Mouse (Mus musculus) MEL (cell line): ENCODE results near the gene Phospho1.

Experiments
- CTCF ChIP-seq, 3 experiments: IDR thresholded peaks in 2 of 3; conservative IDR thresholded peaks in 1 of 3; 2 replicates each; pipeline ENCODE4 v1.5.1; 2011 to 2012; ENCODE audit warnings: low read length in 3 of 3, low read depth in 2 of 3, mild to moderate bottlenecking in 2 of 3, improper control_type of control experiment in 1 of 3, inconsistent platforms in 1 of 3, mixed read lengths in 1 of 3, moderate library complexity in 1 of 3; ENCODE audit not compliant: control insufficient read depth in 1 of 3, insufficient read depth in 1 of 3, poor library complexity in 1 of 3, severe bottlenecking in 1 of 3
- E2F4 ChIP-seq: IDR thresholded peaks from 2 replicates; pipeline ENCODE4 v1.6.1; 2011; ENCODE audit warnings: low read depth, low read length, improper control_type of control experiment, borderline replicate concordance
- GATA1 ChIP-seq: IDR thresholded peaks from 2 replicates; pipeline ENCODE4 v1.6.1; 2011; ENCODE audit warnings: low read depth, low read length, improper control_type of control experiment
- HCFC1 ChIP-seq: IDR thresholded peaks from 2 replicates; pipeline ENCODE4 v1.6.1; 2012; ENCODE audit warnings: low read depth, mild to moderate bottlenecking, inconsistent platforms, low read length, improper control_type of control experiment, moderate library complexity
- JUND ChIP-seq: IDR thresholded peaks from 2 replicates; pipeline ENCODE4 v1.6.1; 2011; ENCODE audit warnings: low read depth, mild to moderate bottlenecking, improper control_type of control experiment, low read length
- MAX ChIP-seq: IDR thresholded peaks from 2 replicates; pipeline ENCODE4 v1.6.1; 2011; ENCODE audit warnings: low read length, improper control_type of control experiment
- NRF1 ChIP-seq: IDR thresholded peaks from 2 replicates; pipeline ENCODE4 v1.6.1; 2014; ENCODE audit warnings: low read depth, mild to moderate bottlenecking, inconsistent platforms, low read length, improper control_type of control experiment, moderate library complexity; ENCODE audit not compliant: poor library complexity, insufficient read depth, severe bottlenecking
- POLR2A ChIP-seq, 2 experiments: IDR thresholded peaks; 2 replicates each; pipeline ENCODE4 v1.6.1; 2011 to 2012; ENCODE audit warnings: low read length in 2 of 2, mild to moderate bottlenecking in 2 of 2, control low read depth in 1 of 2, improper control_type of control experiment in 1 of 2, low read depth in 1 of 2, moderate library complexity in 1 of 2; ENCODE audit not compliant: control insufficient read depth in 1 of 2, insufficient read depth in 1 of 2, poor library complexity in 1 of 2
- RAD21 ChIP-seq: IDR thresholded peaks from 2 replicates; pipeline ENCODE4 v1.6.1; 2011; ENCODE audit warnings: mild to moderate bottlenecking, low read depth, low read length, improper control_type of control experiment
- TAL1 ChIP-seq: IDR thresholded peaks from 2 replicates; pipeline ENCODE4 v1.6.1; 2012; ENCODE audit warnings: mild to moderate bottlenecking, inconsistent platforms, low read length, moderate library complexity, mixed read lengths
- ZNF384 ChIP-seq: IDR thresholded peaks from 2 replicates; pipeline ENCODE4 v1.6.1; 2012; ENCODE audit warnings: low read depth, mild to moderate bottlenecking, inconsistent platforms, low read length, improper control_type of control experiment

- no peak for TF ChIP-seq NRF1
- no peak for TF ChIP-seq RAD21
- TF ChIP-seq JUND: no peak
- no peak for TF ChIP-seq HCFC1
- no peak for TF ChIP-seq CTCF (IDR thresholded peaks at IDR 0.05 in 2 of 3, conservative IDR thresholded peaks at IDR 0.05 in 1 of 3; ENCODE audit: control insufficient read depth in 1 of 3, insufficient read depth in 1 of 3, low read depth in 2 of 3, low read length in 3 of 3, poor library complexity in 1 of 3, severe bottlenecking in 1 of 3)
- no peak for TF ChIP-seq GATA1
- no peak for TF ChIP-seq ZNF384
- no peak for TF ChIP-seq POLR2A (IDR thresholded peaks at IDR 0.05; ENCODE audit: control insufficient read depth in 1 of 2, insufficient read depth in 1 of 2, low read depth in 1 of 2, low read length in 2 of 2, poor library complexity in 1 of 2)
- TF ChIP-seq TAL1: no peak
- TF ChIP-seq E2F4: no peak
- TF ChIP-seq MAX: no peak
Observed at GRCm38 (mm10) chr11:95819138-95819537, 5.2 kb upstream of the Phospho1 start.
